Mouse (Mus musculus) hindbrain, embryonic 15.5 days (tissue): ENCODE measurements around the gene Tacc2. TPM values are rescaled to one million over a fixed set of nuclear protein-coding genes. Genes with fewer than 3 reads are reported as not detected.
"Not testable (repeated sequence)": the region's sequence is repeated elsewhere in the genome, so short reads cannot be mapped to it uniquely, and the experiment has no call there.

Experiments used
- ATAC-seq: fragments of 200-750 bp; cut with Nextera tagmentation; 2 replicates; pipeline ENCODE4 v1.8.0; 2017; ENCODE audit warnings: low read depth, moderate number of reproducible peaks, moderate TSS enrichment; ENCODE audit not compliant: low FRiP score
- H3K27ac ChIP-seq: fragments of 300-500 bp; sonication (generic); replicated peaks from 2 replicates; pipeline ENCODE4 v1.5.1; 2015; ENCODE audit warnings: mild to moderate bottlenecking, inconsistent platforms
- H3K27me3 ChIP-seq: fragments of 300-500 bp; sonication (generic); 2 replicates; pipeline ENCODE4 v1.6.1; 2015; ENCODE audit warnings: control low read depth, inconsistent platforms
- H3K36me3 ChIP-seq: fragments of 300-500 bp; sonication (generic); 2 replicates; pipeline ENCODE4 v1.6.1; 2015; ENCODE audit warnings: control low read depth, inconsistent platforms
- H3K4me1 ChIP-seq: fragments of 300-500 bp; sonication (generic); replicated peaks from 2 replicates; pipeline ENCODE4 v1.6.1; 2015; ENCODE audit warnings: control low read depth, inconsistent platforms
- H3K4me2 ChIP-seq: fragments of 300-500 bp; sonication (generic); 2 replicates; pipeline ENCODE4 v1.6.1; 2015; ENCODE audit warnings: moderate library complexity, mild to moderate bottlenecking, inconsistent platforms
- H3K4me3 ChIP-seq: fragments of 300-500 bp; sonication (generic); 2 replicates; pipeline ENCODE4 v1.5.1; 2015; ENCODE audit warnings: mild to moderate bottlenecking, inconsistent platforms
- H3K9ac ChIP-seq: fragments of 300-500 bp; sonication (generic); 2 replicates; pipeline ENCODE4 v1.6.1; 2015; ENCODE audit warnings: inconsistent platforms
- H3K9me3 ChIP-seq: fragments of 300-500 bp; sonication (generic); 2 replicates; pipeline ENCODE4 v1.6.1; 2016; ENCODE audit warnings: control low read depth, inconsistent platforms
- WGBS: fragments of 180-500 bp; shearing (Covaris S2); methylation state at CpG from one replicate; pipeline ENCODE4 v1.1.7; 2015; 5-methylcytosine and 5-hydroxymethylcytosine counted together
- polyA plus RNA-seq: library from polyadenylated mRNA; unstranded; fragments of >200 nt; fragmentation: Nextera tagmentation; extraction: Ambion mirVana; gene quantifications from 2 replicates; pipeline ENCODE4 v1.2.1, GENCODE M21; 2015

The Tacc2 gene
- 62.1 and 65.3 TPM in 2 replicates for polyA plus RNA-seq

GRCm38 (mm10) chr7:130577388-130578003 is at the start of gene Tacc2:
Gene Tacc2 (plus strand): TSS chr7:130577438.
- peaks cover 10% of the 10 kb centered on the region for H3K4me1 ChIP-seq
- ATAC-seq, result no peak
- 59% methylated on average over 15 of the region's 15 CpGs for WGBS
- H3K27me3 ChIP-seq, result no peaks in the 10 kb centered on the region
- H3K4me2 ChIP-seq, result peak within 1 kb of the TSS; percentile 17; the same call in 1 of the 2 replicates
- H3K9ac ChIP-seq, result no peak within 1 kb of the TSS
- H3K9me3 ChIP-seq, result no peaks in the 10 kb centered on the region
- H3K36me3 ChIP-seq, result no peaks in the 10 kb centered on the region
- H3K27ac ChIP-seq, result no peak within 1 kb of the TSS
- H3K4me3 ChIP-seq, result no peak within 1 kb of the TSS

GRCm38 (mm10) chr7:130531138-130531537 is 46.1 kb upstream of the Tacc2 start:
- not testable (repeated sequence) for ATAC-seq, H3K4me1 ChIP-seq, H3K4me2 ChIP-seq, H3K27ac ChIP-seq, H3K4me3 ChIP-seq, H3K9me3 ChIP-seq, H3K9ac ChIP-seq, H3K27me3 ChIP-seq
- 96% methylated on average over 15 of the region's 15 CpGs for WGBS
- peaks cover 15% of the 10 kb centered on the region; the same call in 1 of the 2 replicates for H3K36me3 ChIP-seq

DNA sequence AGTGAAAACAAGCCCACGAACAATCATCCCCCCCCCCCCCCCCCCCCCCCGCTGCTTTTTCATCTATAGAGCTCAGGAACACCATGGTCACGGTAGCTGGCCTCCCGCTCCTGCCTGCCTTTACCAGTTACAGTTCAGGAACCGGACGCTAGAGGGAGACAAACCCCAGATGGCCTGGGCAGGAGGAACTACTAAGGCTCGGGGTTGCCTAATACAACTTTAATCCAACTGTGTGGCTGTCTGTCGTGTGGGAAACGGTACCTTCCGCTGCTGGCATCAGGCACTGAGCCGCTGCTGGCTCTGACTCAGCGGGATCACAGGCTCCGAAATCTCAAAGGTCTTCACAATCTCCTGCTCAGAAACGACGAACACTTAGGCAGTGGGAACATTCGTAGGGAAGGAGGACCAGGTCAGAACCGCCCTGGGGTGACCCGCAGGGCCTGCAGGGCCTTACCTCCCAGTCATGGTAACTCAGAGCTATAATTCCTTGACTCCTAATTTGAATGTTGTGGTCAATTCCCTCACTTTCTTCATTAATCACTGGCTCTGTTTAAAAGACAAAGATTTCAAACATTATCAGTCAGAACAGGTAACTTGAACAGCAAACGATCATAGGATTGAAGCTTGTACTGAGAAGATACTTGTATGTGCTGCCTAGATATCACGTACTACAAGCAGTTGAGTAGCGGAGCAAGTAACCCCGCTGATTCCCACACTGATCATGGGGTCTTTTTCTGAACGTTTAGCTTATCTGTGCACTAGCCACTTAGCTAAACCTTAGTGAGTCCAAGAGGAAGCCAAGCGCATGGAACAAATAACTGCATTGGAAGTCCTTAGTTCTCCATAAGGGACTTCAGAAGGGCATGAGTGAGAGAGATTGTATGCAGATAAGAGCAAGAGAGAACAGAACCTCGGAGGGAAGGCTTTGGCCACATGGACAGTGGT is 43.6 kb upstream of the Tacc2 start:
- H3K4me2 ChIP-seq, result no peak overlapping the region
- peak; percentile 79 for ATAC-seq
- H3K27me3 ChIP-seq, result no peaks in the 10 kb centered on the region
- WGBS, result 45% methylated on average over 25 of the region's 25 CpGs
- no peaks in the 10 kb centered on the region for H3K9me3 ChIP-seq
- 0 out of 2 replicates have a peak, but pooled peaks cover 6% of the 10 kb centered on the region for H3K4me1 ChIP-seq
- H3K27ac ChIP-seq, result no peak overlapping the region
- H3K36me3 ChIP-seq, result peaks cover 33% of the 10 kb centered on the region
- H3K9ac ChIP-seq, result no peak overlapping the region
- H3K4me3 ChIP-seq, result no peak overlapping the region

GRCm38 (mm10) chr7:130535174-130535573 is 42.1 kb upstream of the Tacc2 start:
- no peaks in the 10 kb centered on the region for H3K9me3 ChIP-seq
- 0 out of 2 replicates have a peak, but pooled peaks cover 6% of the 10 kb centered on the region for H3K4me1 ChIP-seq
- H3K4me2 ChIP-seq, result no peak overlapping the region
- no peak overlapping the region for H3K4me3 ChIP-seq
- no peak overlapping the region for H3K9ac ChIP-seq
- H3K27me3 ChIP-seq, result no peaks in the 10 kb centered on the region
- H3K36me3 ChIP-seq, result peaks cover 43% of the 10 kb centered on the region
- H3K27ac ChIP-seq, result no peak overlapping the region
- ATAC-seq, result no peak
- WGBS, result 87% methylated on average over 4 of the region's 4 CpGs

- WGBS, result 89% methylated on average over 4 of the region's 4 CpGs
- peaks cover 47% of the 10 kb centered on the region for H3K36me3 ChIP-seq
- ATAC-seq, result no peak
Measured at GRCm38 (mm10) chr7:130537068-130537467, 40.2 kb upstream of the Tacc2 start.

GRCm38 (mm10) chr7:130540176-130540575 is 37.1 kb upstream of the Tacc2 start:
- Histone ChIP-seq H3K4me1 (no peaks in the 10 kb centered on the region), H3K4me3 (no peak overlapping the region), H3K27me3 (no peaks in the 10 kb centered on the region), H3K4me2 (no peak overlapping the region), H3K9ac (no peak overlapping the region), H3K9me3 (no peaks in the 10 kb centered on the region), H3K36me3 (peaks cover 49% of the 10 kb centered on the region), H3K27ac (no peak overlapping the region)
- ATAC-seq, result no peak
- 89% methylated on average over 7 of the region's 7 CpGs for WGBS

More at GRCm38 (mm10) chr7:130537068-130537467, 40.2 kb upstream of the Tacc2 start:
- H3K4me1 ChIP-seq, result 0 out of 2 replicates have a peak, but pooled peaks cover 6% of the 10 kb centered on the region
- H3K9ac ChIP-seq, result no peak overlapping the region
- no peaks in the 10 kb centered on the region for H3K27me3 ChIP-seq
- no peak overlapping the region for H3K27ac ChIP-seq
- H3K4me2 ChIP-seq, result no peak overlapping the region
- H3K4me3 ChIP-seq, result no peak overlapping the region
- no peaks in the 10 kb centered on the region for H3K9me3 ChIP-seq

DNA sequence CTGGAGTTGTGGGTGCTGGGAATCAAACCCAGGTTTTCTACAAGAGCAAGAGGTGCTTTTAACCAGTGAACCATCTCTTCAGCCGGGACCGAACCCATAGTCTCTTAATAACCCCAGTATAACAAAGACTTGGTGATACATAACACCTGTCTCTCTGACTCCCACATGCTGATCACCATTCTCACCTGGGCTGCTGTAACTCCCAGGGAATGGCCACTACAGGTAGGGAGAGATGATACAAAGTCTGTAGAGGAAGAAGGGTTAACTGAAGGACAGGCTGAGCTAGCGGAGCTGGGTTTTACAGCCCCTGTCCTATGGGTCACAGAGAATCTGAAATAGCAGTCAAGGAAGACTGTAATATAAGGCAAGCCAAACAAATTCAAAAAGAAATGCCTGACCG is 34.1 kb upstream of the Tacc2 start:
- ATAC-seq, result no peak

DNA sequence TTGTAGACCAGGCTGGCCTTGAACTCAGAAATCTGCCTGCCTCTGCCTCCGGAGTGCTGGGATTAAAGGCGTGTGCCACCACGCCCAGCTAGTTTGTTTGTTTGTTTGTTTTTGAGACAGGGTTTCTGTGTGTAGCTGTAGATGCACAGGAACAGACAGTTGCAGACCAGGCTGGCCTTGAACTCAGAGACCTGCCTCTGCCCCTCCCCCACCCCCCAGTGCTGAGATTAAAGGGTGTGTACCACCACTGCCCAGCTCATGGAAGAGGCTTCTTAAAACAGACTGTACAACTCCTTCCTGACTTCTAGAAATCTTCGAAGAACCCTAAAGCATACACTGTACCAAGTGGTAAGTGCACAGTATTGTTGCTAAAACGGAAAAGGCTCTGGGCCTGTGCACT is 31.8 kb upstream of the Tacc2 start:
- peak overlapping the region; percentile 70 for H3K4me2 ChIP-seq

More for the DNA sequence above, 34.1 kb upstream of the Tacc2 start:
- Histone ChIP-seq H3K4me1 (peaks cover 13% of the 10 kb centered on the region), H3K9ac (no peak overlapping the region), H3K36me3 (peaks cover 28% of the 10 kb centered on the region), H3K27ac (no peak overlapping the region), H3K4me2 (no peak overlapping the region), H3K27me3 (no peaks in the 10 kb centered on the region), H3K9me3 (no peaks in the 10 kb centered on the region), H3K4me3 (no peak overlapping the region)
- 98% methylated on average over 4 of the region's 4 CpGs for WGBS

DNA sequence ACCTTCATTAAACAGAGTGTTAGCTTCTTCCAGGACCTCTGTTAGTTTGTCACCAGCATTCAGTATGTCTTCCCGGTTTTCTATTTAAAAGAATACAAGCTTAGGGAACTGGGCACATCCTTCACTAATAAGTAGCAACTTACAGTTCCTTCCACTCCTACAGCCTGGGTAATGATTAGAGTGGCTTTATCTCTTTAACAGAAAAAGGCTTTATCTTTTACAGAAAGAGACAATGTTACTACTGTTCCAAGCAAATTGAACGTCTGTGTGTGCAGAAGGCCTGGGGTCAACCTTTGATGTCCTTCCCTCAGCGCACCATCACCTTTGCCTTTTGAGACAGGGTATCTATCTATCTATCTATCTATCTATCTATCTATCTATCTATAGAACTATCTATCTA is 31.3 kb upstream of the Tacc2 start:
- 55% methylated on average over 3 of the region's 3 CpGs for WGBS
- Histone ChIP-seq H3K4me1 (peaks cover 13% of the 10 kb centered on the region), H3K27me3 (no peaks in the 10 kb centered on the region), H3K4me2 (peak overlapping the region; percentile 70), H3K9me3 (no peaks in the 10 kb centered on the region), H3K9ac (peak overlapping the region; percentile 92), H3K36me3 (peaks cover 15% of the 10 kb centered on the region; the same call in 1 of the 2 replicates), H3K27ac (peak overlapping the region; percentile 98; the same call in 1 of the 2 replicates), H3K4me3 (peak overlapping the region; percentile 99)
- no peak for ATAC-seq

More for the DNA sequence above, 31.8 kb upstream of the Tacc2 start:
- Histone ChIP-seq H3K9me3 (no peaks in the 10 kb centered on the region), H3K4me1 (peaks cover 13% of the 10 kb centered on the region), H3K36me3 (peaks cover 15% of the 10 kb centered on the region; the same call in 1 of the 2 replicates), H3K27me3 (no peaks in the 10 kb centered on the region), H3K27ac (no peak overlapping the region), H3K9ac (0 out of 2 replicates have a peak overlapping the region, but pooled peaks have one; percentile 92), H3K4me3 (no peak overlapping the region)
- WGBS, result 97% methylated on average over 5 of the region's 5 CpGs
- no peak for ATAC-seq

GRCm38 (mm10) chr7:130546421-130546790 is 30.8 kb upstream of the Tacc2 start:
- 5% methylated on average over 7 of the region's 7 CpGs for WGBS
- H3K9ac ChIP-seq, result peak overlapping the region; percentile 92
- H3K27me3 ChIP-seq, result no peaks in the 10 kb centered on the region
- H3K4me1 ChIP-seq, result peaks cover 13% of the 10 kb centered on the region
- peak overlapping the region; percentile 99 for H3K4me3 ChIP-seq
- no peak for ATAC-seq
- peaks cover 14% of the 10 kb centered on the region; the same call in 1 of the 2 replicates for H3K36me3 ChIP-seq
- peak overlapping the region; percentile 70 for H3K4me2 ChIP-seq
- no peaks in the 10 kb centered on the region for H3K9me3 ChIP-seq
- peak overlapping the region; percentile 98 for H3K27ac ChIP-seq

DNA sequence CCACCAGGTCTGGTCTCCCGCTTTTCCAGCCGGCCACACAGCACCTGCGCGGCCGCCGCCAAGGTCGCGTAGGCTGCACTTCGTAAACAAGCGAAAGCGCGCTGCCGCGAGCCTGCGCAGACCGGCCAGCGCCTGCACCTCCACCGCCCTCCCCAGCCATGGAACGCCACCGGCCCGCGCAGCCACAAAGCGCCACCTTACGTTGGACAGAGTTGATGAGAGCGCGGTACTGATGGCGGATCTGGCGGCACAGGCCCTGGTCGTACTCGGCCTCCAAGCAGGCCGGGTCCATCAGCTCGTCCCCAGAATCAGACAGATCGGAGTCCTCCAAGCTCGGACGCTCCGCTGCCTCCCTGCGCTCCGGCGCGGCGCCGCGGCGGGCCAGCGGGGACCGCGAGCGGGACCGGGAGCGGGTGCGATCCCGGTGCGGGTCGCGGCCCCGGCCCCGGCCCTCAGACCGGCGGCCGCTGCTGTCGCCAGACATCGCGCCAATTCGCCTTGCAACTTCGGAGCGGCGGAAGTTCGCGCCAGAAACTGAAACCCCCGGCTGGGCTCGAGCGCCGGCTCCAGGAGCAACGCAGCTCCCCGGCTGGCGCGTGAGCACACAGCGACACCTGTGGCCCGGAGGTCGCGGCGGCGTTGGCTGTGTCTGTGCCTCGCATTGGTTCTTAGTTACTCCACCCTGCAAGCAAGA is 30.3 kb upstream of the Tacc2 start:
- Histone ChIP-seq H3K9me3 (no peaks in the 10 kb centered on the region), H3K4me1 (peaks cover 13% of the 10 kb centered on the region), H3K4me3 (peak overlapping the region; percentile 99), H3K27ac (peak overlapping the region; percentile 98), H3K9ac (peak overlapping the region; percentile 92), H3K36me3 (peaks cover 12% of the 10 kb centered on the region; the same call in 1 of the 2 replicates), H3K4me2 (peak overlapping the region; percentile 70), H3K27me3 (no peaks in the 10 kb centered on the region)
- under 1% methylated on average over 83 of the region's 84 CpGs for WGBS
- peak; percentile 95 for ATAC-seq
